Mouse (Mus musculus): ENCODE results near the gene Fbxo4.

Gene Fbxo4

DNA sequence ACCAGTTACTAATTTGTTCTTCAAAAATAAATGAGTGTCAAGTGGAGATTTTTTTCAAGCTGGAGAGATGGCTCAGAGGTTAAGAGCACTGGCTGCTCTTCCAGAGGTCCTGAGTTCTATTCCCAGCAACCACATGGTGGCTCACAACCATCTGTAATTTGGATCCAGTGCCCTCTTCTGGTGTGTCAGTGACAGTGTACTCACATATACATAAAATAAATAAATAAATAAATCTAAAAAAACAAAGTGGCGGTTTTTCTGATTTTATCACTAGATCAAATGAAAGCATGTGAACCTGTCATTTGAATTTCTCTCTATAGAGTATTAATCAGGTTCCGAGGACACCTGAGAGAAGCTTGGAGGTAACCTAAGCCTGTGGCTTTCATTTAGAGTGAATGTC, 1.1 kb downstream of the Fbxo4 start:
- DNase-seq (ENCODE audit: low spot score): peak; percentile 18

DNA sequence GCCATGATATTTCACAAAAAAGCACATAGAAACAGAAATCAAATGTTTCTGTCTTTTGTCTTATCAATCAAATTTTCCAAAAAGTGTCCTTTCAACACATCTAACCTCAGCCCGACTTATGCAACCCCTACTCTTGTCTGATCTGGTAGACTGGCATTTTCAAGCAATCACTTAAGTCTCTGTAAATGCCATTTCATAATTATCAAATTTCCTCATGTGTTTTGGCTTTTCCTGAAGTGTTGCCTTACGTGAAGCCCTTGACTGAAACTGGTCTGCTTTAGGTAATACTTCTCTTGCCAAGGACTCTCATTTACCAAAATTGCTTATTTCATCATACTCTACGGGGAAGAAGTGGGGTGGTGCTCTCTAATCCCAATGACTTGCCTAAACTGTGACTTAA, 6.1 kb downstream of the Fbxo4 start:
- no peak for DNase-seq (ENCODE audit: low spot score)

DNA sequence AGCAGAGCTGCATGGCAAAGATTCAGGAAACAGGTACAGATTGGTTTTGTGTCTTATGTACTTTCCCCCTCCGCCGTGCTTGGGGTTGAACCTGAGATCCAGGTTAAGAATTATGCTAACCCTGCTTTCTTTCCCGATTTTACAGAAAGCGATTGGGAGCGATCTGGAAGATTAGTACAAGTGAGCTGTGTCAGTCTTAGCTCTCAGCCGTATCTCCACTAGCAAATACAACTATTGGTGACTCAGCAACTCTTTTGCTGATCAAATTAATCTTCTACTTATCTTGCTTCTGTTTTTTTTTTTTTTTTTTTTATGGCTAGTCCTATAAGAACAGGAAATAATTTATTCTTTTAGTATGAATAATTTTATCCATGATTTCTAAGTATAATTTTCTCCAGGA, 9.2 kb downstream of the Fbxo4 start:
- DNase-seq (ENCODE audit: low spot score): no peak

DNA sequence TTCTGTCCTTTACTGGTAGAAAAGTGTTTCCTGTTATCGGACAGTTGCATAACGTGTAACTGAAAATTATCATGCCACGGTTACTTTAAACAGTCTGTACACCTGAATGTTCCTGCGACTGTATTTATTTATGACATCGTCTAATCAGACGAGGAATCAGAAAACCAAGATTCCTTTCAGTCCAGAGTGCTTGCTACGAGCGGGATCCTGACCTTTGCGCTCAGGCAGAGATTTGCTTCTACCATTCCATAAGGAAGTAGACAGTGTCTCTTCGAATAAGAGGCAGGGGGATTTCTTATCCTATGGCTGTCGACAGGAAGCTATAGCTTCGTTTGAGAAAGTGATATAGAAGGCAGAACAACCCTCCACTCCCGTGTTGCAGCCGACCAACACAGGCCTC, 9.6 kb downstream of the Fbxo4 start:
- DNase-seq (ENCODE audit: low spot score): no peak

DNA sequence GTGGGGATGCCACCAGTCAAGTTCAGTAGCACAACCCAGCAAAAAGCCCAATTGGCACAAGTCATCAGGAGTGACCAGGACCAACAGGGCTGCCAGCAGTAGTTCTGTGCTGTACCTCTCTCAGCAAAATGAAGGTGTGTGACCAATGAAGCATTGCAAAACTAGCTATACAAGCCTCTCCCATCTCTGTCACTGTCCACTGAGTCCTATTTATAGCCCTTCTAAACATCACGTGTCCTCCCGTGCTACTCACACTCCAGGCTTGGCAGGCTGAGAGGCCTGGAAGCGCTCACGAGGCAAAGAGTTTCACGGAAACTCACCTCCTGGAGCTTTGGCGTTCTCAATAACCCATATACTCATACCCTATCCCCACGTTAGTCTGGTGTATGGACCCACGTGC, 17.1 kb downstream of the Fbxo4 start:
- DNase-seq (ENCODE audit: low spot score): no peak

DNA sequence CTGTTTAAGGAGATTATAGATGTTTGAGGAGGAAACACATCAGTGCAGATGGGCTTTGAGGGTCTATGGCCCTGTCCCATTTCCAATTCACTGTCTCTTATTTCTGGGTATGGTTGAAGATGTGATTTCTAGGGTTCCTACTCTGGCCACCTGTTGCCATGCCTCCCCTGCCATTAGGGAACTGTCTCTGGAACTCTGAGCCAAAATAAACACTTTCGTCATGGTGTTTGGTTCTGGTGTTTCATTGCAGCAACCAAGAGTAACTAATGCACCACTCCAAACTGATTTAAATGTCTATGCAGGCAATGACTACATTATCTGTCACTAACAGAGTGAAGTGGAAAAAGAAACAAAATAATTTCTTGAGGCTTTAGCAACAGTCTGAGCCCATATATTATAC, 19.3 kb downstream of the Fbxo4 start:
- peak; percentile 21 for DNase-seq (ENCODE audit: low spot score)

DNA sequence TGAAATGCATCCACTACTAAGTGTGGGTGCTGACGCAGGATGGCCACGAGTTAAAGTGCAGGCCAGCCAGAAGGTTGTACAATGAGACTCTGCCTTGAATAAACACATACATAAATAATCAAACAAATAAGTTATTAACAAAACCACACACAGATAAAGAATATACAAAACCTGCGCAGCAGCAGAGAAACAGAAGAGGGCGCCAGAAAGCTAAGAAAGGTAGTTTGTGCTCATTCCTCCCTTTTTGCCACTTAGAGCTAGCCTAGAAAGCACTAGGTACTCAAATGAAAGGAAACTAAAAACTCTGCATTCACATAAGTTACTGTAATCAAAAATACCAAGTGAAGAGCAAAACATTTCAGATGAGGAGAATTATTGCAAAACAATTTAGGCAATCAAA, 21.4 kb downstream of the Fbxo4 start:
- peak; percentile 76 for DNase-seq (ENCODE audit: low spot score)

DNA sequence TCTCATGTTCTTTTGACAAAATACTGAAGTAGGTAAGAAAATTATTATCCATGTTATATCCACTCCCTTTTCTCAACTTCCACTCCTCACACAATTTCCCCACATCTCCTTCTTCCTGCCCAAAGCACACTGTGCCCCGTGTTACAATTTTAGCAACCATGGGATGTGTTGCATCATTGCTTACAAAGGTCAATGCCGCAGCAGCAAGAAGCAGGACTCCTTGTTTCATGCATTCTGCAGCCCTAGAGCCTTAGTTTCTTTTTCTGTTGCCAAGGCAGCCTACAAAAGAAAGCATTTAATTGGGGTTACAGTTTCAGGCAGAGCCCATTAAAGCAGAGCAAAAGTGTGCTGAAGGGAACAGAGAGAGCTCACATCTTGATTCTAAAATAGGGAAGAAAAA, 24.4 kb downstream of the Fbxo4 start:
- no peak for DNase-seq (ENCODE audit: low spot score)

DNA sequence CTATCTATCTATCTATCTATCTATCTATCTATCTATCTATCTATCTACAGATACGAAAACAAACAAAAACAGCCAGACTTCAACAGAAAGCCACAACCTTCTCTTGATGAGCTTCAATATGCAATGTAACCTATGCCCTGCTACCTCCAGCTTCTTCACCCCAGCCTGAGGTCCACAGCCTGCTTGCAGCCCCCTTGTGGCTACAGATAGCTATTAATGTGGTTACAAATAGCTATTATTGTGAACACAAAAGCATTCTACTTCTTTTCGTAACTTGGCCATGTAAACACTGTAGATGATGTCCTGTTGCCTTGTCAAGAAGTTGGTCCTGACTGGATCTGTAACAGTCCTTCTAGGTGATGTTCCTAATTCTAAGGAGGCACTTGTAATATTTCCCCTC, 41.2 kb downstream of the Fbxo4 start:
- DNase-seq (ENCODE audit: low spot score): no peak

DNA sequence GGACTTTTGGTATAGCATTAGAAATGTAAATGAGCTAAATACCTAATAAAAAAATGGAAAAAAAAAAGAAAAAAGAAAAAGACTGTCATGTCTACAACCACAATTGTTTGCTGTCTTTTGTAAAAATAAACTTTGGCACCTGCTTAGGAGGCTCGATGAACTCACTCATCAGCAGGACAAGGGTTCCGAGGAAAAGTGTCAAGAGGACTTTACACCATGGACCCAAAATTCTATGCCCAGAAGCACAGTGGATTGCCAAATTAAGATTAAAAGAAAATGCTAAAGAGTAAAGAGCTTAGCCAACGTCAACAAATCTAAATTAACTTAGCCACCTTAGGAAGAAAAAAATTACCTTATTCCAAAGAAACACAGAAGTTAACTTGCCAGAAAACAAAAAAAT, 43.3 kb downstream of the Fbxo4 start:
- DNase-seq (ENCODE audit: low spot score): no peak

DNA sequence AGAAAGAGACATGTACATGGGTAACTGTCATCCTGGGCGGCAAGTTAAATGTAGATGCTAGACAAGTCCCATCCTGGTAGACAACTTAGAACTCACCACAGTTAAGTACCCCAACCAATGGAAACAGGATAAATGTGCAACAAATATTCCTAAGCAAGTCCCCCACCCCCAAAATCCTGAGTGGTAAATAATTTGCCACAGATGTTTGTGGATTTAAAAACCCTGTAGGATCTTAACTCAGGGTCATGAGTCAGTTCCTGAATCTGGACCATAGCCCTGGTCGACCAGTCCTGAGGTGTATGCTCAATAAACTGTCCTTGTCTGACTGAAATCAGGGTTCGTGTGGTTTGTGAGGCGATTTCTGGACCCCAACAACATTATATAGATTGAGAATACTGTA, 45.9 kb downstream of the Fbxo4 start:
- no peak for DNase-seq (ENCODE audit: low spot score)

DNA sequence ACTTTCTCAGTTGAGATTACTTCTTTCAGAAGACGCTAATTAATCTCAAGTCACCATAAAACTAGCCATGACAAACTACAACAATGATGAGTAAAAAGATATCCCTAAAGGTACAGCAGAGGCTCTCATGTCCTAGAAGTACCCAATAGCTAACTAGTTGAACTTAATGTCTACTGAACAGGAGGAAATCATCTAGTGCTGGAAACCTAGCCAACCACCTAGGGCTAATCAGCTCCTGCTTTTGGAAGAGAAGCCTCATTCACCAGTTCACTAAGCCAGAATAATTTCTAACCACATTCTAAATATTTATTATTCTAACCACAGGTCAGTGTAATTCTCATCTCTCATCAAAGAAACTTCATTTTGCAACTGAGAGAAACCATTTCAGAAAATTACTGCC, 47.4 kb downstream of the Fbxo4 start:
- DNase-seq (ENCODE audit: low spot score): no peak

Measured in MN1 (cell line).